Mouse (Mus musculus) cerebellum, adult 2 months (tissue): ENCODE measurements around the gene Golga4.

Experiments
- CTCF ChIP-seq: fragments of 200-500 bp; IDR thresholded peaks from 2 replicates; pipeline ENCODE4 v1.5.1; 2011; ENCODE audit warnings: low read depth, mild to moderate bottlenecking, control low read depth, low read length, moderate library complexity, borderline replicate concordance; ENCODE audit not compliant: insufficient read depth
- POLR2A ChIP-seq: fragments of 200-500 bp; IDR thresholded peaks from 2 replicates; pipeline ENCODE4 v1.6.1; 2011; ENCODE audit warnings: low read length, control low read depth, borderline replicate concordance; ENCODE audit not compliant: insufficient read depth

GRCm38 (mm10) chr9:118516162-118516561 is 10.1 kb downstream of the Golga4 start:
- TF ChIP-seq POLR2A: no peak
- TF ChIP-seq CTCF: no peak
